Mouse (Mus musculus): ENCODE results near the gene Frmd6. TPM values are rescaled to one million over a fixed set of nuclear protein-coding genes. Genes with fewer than 3 reads are reported as not detected.

The Frmd6 gene
- total RNA-seq, 4 experiments from 2014 or later, result 55.0 to 240 (median 120) TPM

DNA sequence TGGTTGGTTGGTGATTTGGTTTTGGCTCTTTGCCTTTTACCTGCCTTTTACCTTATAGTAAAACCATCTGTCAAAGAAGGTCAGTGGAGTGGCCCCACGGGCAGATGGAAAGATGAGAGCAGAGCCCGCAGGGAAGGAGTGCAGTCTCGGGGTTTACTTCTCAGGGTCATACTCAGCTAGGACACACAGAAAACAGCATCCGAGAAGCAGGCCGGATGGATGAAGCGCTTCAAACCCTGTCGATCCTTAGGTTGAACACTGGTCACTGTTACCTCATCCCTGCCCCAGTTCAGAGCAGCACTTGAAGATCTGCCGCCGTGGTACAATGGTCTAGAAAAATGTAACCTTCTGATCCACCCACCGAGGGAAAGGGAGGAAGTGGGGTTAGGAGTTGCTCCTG lies 79.2 kb downstream of the Frmd6 start:
- DNase-seq, result no peak

DNA sequence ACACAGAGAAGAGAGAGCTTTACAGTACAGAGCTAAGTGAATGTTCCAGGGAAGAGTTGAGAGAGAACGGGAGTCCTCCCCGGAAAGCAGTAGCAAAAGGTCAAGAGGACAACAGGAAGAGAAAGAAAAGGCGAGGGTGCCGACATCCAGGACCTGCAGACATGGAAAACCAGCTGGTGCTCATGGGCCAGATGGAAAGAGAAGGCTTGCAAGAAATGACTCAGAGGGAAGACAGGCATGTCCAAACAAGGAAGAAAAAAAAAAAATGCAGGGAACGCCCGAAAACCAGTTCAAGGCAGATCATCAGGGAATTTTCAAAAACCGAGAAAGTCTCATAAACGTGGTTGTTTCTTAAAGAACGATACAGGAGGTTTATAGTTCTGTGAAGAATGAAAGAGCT lies 81.6 kb downstream of the Frmd6 start:
- DNase-seq, result no peak

DNA sequence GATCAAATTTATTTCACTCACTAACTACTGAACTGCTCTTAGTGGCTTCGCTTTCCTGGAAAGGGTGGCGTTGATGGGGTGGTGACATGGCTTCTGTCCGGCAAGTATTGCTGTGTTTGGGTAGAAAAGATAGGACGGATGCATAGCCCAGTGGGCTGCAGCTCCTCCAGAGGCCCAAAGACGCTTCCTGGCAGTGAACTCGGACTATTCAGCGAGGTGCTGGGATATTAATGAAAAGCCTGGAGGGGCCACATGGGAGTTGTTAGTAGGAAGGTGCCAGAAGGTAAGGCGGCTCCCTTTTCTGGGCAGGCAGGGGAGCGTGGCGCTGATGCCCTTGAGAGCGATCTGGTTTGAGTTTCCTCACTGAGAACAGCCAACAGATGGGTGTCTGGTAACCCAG lies 82.3 kb downstream of the Frmd6 start:
- no peak for DNase-seq

DNA sequence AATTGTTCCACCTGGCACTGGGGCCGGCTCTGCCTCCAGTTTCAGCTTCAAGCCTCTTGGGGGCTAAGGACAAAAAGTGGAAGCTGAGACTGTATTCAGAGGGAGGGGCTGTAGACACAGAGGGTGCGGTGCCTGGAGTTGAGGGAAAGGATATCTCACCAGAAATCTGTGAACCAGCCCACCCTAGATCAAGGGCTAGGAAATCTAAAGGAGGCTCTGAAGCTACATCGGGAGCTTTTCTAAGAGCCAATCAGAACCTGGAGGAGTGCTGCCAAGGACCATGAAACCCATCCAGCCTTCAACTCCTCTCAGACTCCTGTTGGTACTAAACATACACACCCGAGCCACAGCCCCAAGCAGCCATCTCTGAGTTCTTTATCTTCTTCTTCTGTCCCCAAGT lies 82.8 kb downstream of the Frmd6 start:
- no peak for DNase-seq

DNA sequence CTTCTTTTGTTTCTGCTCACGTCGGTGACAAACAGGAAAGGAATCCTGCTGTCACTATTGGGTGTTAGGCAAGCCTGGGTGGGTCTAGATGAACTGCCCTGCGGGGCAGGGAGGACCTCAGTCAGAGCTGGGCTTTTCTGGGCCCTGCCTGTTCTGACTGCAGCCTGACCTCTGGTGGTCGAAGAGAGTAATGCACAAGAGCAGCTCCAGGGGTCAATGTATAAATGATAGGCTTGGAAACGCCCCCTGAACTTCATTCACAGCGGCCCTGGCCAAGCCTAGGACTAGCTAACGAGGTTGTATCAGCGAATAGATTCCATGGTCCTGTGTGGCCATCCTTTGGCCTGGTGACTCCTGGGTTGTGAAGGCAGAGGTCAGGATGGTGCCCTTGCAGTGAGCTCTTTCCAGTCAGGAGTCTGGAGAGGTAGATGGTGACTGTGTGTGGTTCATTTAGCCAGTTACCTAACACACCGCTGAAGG lies 85.0 kb downstream of the Frmd6 start:
- DNase-seq, result peak; percentile 54

DNA sequence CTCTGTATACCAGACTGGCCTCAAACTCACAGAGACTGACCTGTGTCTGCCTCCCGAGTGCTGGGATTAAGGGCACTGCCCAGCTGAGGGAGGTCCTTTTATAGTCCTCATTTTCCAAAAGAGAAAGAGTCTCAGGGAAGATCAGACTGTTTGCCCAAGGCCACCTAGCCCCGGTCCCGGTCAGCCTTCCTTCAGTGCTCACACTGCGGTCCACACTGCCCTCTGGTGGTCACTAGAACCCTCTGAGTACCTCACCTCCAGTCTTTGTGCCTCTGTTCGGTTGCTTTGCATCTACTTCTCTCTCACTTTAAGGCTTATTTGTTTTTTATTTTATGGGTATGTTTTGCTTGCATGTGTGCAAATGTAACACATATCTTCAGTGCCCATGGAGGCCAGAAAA lies 85.7 kb downstream of the Frmd6 start:
- DNase-seq, result peak; percentile 72

DNA sequence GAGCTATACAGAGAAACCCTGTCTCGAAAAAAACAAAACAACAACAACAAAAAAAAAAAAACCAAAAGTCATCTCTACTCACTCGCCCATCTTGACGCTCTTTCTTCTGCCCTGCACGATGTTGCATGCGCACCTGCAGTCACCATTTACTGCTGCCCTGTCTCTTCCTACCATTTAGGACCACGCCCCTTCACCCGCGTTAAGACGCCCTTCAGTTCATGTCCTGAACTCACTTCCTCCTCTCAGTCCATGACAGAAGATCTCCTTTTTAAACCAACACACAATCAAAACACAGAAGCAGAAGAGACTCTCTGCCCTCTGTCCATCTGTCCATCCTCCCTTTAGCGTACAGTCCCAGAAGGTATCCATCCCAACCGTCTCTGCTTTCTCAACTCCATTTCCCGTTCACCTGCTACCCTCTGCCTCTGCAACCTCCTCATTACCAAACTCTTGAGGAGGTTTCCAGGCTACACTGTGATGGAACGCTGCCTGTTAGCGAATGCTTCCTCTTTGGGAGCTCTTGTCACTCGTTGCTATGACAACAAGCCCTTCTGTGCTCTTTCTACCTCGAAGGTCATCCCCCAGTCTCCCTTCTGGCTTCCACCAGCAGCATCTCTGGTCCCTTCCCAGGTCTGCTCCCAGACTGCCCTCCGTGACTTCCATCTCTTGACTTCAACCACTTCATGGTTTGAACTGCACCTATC lies 86.5 kb downstream of the Frmd6 start:
- no peak for DNase-seq

DNA sequence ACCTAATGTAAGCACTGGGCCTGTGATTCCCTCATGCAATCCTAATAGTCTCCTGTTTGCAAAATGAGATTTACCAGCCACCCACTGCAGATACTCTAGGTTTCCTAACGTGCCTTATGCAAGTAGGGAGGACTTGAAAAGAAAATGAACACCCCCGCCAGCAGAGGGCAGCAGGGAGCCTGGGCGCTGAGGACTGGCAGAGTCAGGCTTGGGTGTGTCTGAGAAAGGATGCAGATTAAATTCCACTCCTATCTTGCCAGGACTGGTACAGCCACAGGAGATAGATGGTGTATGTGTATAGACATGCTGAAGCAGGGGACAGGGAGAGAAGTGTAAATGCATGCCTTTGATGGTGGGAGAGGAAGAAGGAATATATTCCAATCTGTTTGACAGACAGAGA lies 88.1 kb downstream of the Frmd6 start:
- peak; percentile 52 for DNase-seq

DNA sequence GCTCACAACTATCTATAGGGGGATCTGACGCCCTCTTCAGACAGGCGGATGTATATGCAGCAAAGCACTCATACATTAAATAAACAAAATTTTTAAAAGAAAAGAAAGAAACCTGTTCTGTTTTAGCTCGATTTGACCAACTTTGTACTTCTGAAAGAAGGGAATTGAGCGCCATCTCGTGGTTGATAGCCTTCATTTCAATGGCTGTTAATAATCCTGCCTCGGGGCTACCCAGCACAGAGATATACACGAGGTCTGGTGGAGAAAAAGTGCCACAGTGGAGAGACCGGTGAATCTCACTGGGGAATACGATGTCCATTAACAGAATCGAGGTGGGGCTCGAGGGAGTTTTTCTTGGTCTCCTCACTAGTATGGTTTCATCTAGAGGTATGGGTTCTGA lies 89.1 kb downstream of the Frmd6 start:
- DNase-seq, result no peak

DNA sequence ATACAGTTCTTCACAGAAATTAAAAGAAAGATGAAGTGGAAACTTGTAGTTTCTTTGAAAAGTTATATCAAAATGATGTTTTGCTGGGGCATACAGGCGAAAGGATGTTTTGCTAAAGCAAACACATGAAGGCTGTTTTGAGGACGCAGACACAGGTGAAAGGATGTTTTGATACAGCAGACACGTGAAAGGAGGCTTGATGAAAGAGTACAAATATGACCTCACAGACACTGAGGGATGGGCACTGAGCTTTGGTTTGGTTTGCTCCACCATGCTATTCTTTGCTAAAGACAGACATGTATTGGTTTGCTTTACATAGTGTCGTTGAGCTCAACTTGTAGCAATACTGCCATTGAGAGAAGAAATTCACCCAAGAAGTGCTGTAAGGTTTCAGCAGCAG lies 104.5 kb downstream of the Frmd6 start:
- no peak for DNase-seq

DNA sequence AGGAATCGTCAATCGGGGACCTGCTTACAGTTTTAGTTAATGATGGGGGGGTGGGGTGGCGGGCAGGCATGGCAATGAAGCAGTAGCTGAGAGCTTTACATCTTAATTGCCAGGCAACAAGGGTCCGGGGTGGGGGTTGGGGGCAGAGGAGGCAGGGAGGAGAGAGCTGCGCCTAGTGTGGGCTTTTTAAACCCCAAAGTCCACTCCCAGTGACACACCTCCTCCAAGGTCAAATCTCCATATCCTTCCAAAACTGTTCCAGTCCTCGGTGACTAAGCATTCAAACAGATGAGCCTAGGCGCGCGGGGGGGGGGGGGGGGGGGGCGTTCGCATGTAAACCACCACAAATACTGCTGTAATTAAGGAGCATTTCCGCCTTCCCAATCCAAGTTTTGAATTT lies 111.8 kb downstream of the Frmd6 start:
- DNase-seq, result no peak

DNA sequence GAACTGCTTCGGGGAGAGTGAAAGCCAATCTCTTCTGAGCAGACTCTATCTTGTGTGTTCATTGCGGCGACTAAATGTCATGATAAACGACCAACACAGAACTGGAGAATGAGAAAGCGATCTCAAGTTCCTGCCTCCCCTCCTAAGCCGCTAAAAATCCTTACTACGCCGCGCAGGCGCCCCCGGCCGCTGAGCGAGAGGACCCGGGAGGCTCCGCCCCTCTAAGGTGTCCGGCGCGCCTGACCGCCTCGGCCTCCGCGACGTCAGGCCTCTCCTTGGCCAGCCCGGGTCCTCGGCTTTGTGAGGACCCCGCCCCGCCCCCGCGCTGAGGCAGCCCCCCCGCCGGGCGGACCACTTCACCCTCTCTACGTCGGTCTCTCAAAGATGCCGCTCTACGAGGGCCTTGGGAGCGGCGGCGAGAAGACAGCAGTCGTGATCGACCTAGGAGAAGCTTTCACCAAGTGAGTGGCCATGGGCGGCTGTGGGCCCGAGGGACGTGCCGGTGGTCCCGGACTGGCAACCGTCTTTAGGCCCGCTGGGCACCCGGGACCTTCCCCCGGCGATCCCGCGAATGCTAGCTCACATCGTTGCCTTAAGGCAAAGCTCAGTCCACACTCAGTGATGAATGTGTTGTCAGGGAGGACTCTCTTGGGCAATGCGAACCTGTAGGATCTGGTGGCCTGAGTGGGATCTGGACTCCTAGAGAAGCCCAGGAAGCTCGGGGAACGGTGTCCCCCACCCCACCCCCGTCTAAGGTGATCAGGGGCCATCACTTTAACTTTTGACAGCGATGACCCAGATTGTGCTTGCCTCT lies 112.5 kb downstream of the Frmd6 start, which contains the start of gene Actr10:
Actr10 (plus strand) TSS at position 287 of the 814 bp plus-strand sequence.
- peak; percentile 86 for DNase-seq

DNA sequence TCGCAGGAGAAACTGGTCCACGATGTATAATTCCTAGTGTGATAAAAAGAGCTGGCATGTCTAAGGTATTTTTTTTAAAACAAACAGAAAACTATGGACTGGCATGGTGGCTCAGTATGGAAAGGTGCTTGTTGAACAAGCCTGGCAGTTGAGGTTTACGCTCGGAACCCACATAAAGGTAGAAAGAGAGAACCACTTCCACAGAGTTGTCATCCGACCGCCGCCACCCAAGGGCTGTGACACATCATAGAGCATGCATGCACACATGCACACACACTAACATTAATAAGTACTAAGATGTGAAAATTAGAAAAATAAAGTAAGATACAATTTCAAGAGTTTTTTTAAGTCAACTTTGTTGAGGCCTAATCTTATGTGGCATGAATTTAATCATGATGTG lies 115.5 kb downstream of the Frmd6 start:
- DNase-seq, result no peak

DNA sequence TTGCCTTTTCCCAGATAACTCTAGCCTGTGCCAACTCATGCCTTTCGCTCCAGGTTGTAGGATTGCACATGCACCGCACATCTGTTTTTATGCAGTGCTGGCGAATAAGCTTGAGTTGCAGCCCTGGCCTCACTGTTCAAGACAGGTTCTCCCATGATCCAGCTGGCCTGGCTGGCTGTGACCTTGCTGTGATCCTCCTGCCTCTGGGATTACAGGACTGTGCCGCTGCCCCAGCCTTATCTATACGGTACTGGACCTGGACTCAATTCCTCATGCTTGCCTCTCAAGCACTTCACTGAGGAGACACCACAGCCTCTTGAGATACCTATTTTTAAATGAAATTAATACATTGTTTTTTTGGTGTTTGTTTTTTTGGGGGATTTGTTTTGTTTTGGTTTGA lies 118.9 kb downstream of the Frmd6 start:
- no peak for DNase-seq

DNA sequence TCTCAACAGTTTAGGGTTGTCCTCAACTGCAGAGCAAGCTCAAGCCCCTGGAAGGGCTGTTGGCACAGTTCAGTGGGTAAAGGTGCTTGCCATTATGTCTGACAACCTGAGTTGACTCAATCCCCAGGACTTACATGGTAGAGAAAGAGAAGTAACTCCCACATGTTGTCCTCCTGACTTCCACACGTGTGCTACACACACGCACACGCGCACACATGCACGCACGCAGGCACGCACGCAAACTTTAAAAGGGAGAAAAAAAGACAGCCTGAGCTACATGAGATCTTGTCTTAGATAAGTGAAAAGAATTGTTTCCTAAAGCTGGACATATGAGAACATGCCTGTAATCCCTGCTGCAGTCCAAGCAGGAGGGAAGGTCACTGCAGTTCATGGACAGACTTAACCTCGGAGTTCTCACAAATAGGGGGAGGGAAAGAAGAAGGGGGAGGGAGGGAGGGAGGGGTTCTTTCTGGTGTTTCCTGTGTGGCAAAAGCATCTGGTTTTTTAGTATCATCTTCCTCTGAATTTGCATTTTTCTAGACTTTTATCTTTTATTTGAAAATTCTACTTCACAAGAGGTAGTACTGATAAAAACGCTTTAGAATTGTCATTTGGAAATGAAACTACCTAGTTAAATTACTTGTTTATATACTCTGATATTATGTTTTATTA lies 121.4 kb downstream of the Frmd6 start:
- no peak for DNase-seq

Other genes with a start within 250 kb of the Frmd6 start
- 100 to 1,000 TPM; 177 to 222 (median 203) TPM for gene Actr10, start 112.3 kb downstream of the Frmd6 start, total RNA-seq (2022)
- gene Psma3, start 149.1 kb downstream of the Frmd6 start, total RNA-seq (2022), result 100 to 1,000 TPM; 310 to 386 (median 323) TPM
- gene Arid4a, start 190.5 kb downstream of the Frmd6 start, total RNA-seq (2022), result 10 to 100 TPM; 20.6 to 32.2 (median 23.4) TPM

Measured in adrenal gland, adult 8-10 months (tissue).